Mouse (Mus musculus): Measurements from ENCODE around the gene Ttc1. TPM values are rescaled to one million over a fixed set of nuclear protein-coding genes. Genes with fewer than 3 reads are reported as not detected.

Ttc1 gene
- total RNA-seq (2014; rRNA removed), result 30.0 and 37.6 TPM in 2 replicates
- polyA plus RNA-seq (2015; fragmentation: Nextera tagmentation; extraction: Ambion mirVana), result 76.3 and 83.2 TPM in 2 replicates

- Histone ChIP-seq H3K27me3 (ENCODE audit: insufficient read depth, low read length) (no peaks in the 10 kb centered on the region), H3K9me3 (ENCODE audit: low read length) (no peaks in the 10 kb centered on the region), H3K27ac (ENCODE audit: low read depth, low read length) (peak within 1 kb of the TSS; percentile 48), H3K4me2 (ENCODE audit: low read depth, low read length, poor library complexity, severe bottlenecking) (peak within 1 kb of the TSS; percentile 79), H3K36me3 (ENCODE audit: insufficient read depth, low read length) (peaks cover 11% of the 10 kb centered on the region), H3K4me3 (ENCODE audit: low read depth, low read length) (peak within 1 kb of the TSS; percentile 66), H3K9ac (replicated peaks; ENCODE audit: low read length, poor library complexity, severe bottlenecking) (peak within 1 kb of the TSS; percentile 58), H3K4me1 (ENCODE audit: insufficient read depth, low read length) (no peaks in the 10 kb centered on the region)
- TF ChIP-seq CTCF (IDR thresholded peaks at IDR 0.05), result 0 out of 2 replicates have a peak, but pooled peaks have one; percentile 17
- DNase-seq (ENCODE audit: low spot score) (peak; percentile 99), ATAC-seq (ENCODE audit: low FRiP score) (peak; percentile 97)
- WGBS, result 5% methylated on average over 47 of the region's 47 CpGs
Measured at GRCm38 (mm10) chr11:43747233-43748226, at the start of gene Ttc1. Gene Ttc1 (minus strand): TSS chr11:43748008.

- Histone ChIP-seq H3K4me2 (ENCODE audit: low read depth, low read length, poor library complexity, severe bottlenecking) (no peak overlapping the region), H3K9ac (replicated peaks; ENCODE audit: low read length, poor library complexity, severe bottlenecking) (no peak overlapping the region), H3K4me3 (ENCODE audit: low read depth, low read length) (no peak overlapping the region), H3K4me1 (ENCODE audit: insufficient read depth, low read length) (no peaks in the 10 kb centered on the region), H3K27me3 (ENCODE audit: insufficient read depth, low read length) (no peaks in the 10 kb centered on the region), H3K27ac (ENCODE audit: low read depth, low read length) (no peak overlapping the region), H3K36me3 (ENCODE audit: insufficient read depth, low read length) (no peaks in the 10 kb centered on the region), H3K9me3 (ENCODE audit: low read length) (no peaks in the 10 kb centered on the region)
- no peak for ATAC-seq (ENCODE audit: low FRiP score)
- 77% methylated on average over 8 of the region's 8 CpGs for WGBS
- peak; percentile 19 for DNase-seq (ENCODE audit: low spot score)
- no peak for TF ChIP-seq CTCF (IDR thresholded peaks at IDR 0.05)
Measured at GRCm38 (mm10) chr11:43795992-43796391, 48.2 kb upstream of the Ttc1 start.

- Histone ChIP-seq H3K27me3 (ENCODE audit: insufficient read depth, low read length) (no peaks in the 10 kb centered on the region), H3K4me3 (ENCODE audit: low read depth, low read length) (no peak overlapping the region), H3K9ac (replicated peaks; ENCODE audit: low read length, poor library complexity, severe bottlenecking) (no peak overlapping the region), H3K4me1 (ENCODE audit: insufficient read depth, low read length) (no peaks in the 10 kb centered on the region), H3K36me3 (ENCODE audit: insufficient read depth, low read length) (no peaks in the 10 kb centered on the region), H3K4me2 (ENCODE audit: low read depth, low read length, poor library complexity, severe bottlenecking) (no peak overlapping the region), H3K27ac (ENCODE audit: low read depth, low read length) (no peak overlapping the region), H3K9me3 (ENCODE audit: low read length) (no peaks in the 10 kb centered on the region)
- DNase-seq (ENCODE audit: low spot score) (no peak), ATAC-seq (ENCODE audit: low FRiP score) (no peak)
- no peak for TF ChIP-seq CTCF (IDR thresholded peaks at IDR 0.05)
- WGBS, result 93% methylated on average over 6 of the region's 6 CpGs
Measured at GRCm38 (mm10) chr11:43790446-43790845, 42.6 kb upstream of the Ttc1 start.

- Histone ChIP-seq H3K27ac (ENCODE audit: low read depth, low read length) (no peak overlapping the region), H3K9ac (replicated peaks; ENCODE audit: low read length, poor library complexity, severe bottlenecking) (no peak overlapping the region), H3K36me3 (ENCODE audit: insufficient read depth, low read length) (no peaks in the 10 kb centered on the region), H3K4me3 (ENCODE audit: low read depth, low read length) (no peak overlapping the region), H3K9me3 (ENCODE audit: low read length) (no peaks in the 10 kb centered on the region), H3K4me1 (ENCODE audit: insufficient read depth, low read length) (no peaks in the 10 kb centered on the region), H3K27me3 (ENCODE audit: insufficient read depth, low read length) (no peaks in the 10 kb centered on the region), H3K4me2 (ENCODE audit: low read depth, low read length, poor library complexity, severe bottlenecking) (no peak overlapping the region)
- DNase-seq (ENCODE audit: low spot score) (peak; percentile 66), ATAC-seq (ENCODE audit: low FRiP score) (no peak)
- WGBS, result 7% methylated on average over 2 of the region's 2 CpGs
- peak; percentile 81 for TF ChIP-seq CTCF (IDR thresholded peaks at IDR 0.05)
Measured at GRCm38 (mm10) chr11:43783772-43784171, 36.0 kb upstream of the Ttc1 start.

GRCm38 (mm10) chr11:43783106-43783505 lies 35.3 kb upstream of the Ttc1 start:
- Histone ChIP-seq H3K9me3 (ENCODE audit: low read length) (no peaks in the 10 kb centered on the region), H3K27me3 (ENCODE audit: insufficient read depth, low read length) (no peaks in the 10 kb centered on the region), H3K27ac (ENCODE audit: low read depth, low read length) (no peak overlapping the region), H3K4me1 (ENCODE audit: insufficient read depth, low read length) (no peaks in the 10 kb centered on the region), H3K9ac (replicated peaks; ENCODE audit: low read length, poor library complexity, severe bottlenecking) (no peak overlapping the region), H3K4me2 (ENCODE audit: low read depth, low read length, poor library complexity, severe bottlenecking) (no peak overlapping the region), H3K4me3 (ENCODE audit: low read depth, low read length) (no peak overlapping the region), H3K36me3 (ENCODE audit: insufficient read depth, low read length) (no peaks in the 10 kb centered on the region)
- DNase-seq (ENCODE audit: low spot score), result no peak
- no peak for ATAC-seq (ENCODE audit: low FRiP score)
- TF ChIP-seq CTCF (IDR thresholded peaks at IDR 0.05), result no peak
- WGBS, result 73% methylated on average over 5 of the region's 5 CpGs

- ATAC-seq (ENCODE audit: low FRiP score) (no peak), DNase-seq (ENCODE audit: low spot score) (no peak)
- Histone ChIP-seq H3K36me3 (ENCODE audit: insufficient read depth, low read length) (no peaks in the 10 kb centered on the region), H3K4me2 (ENCODE audit: low read depth, low read length, poor library complexity, severe bottlenecking) (no peak overlapping the region), H3K4me1 (ENCODE audit: insufficient read depth, low read length) (no peaks in the 10 kb centered on the region), H3K4me3 (ENCODE audit: low read depth, low read length) (no peak overlapping the region), H3K9ac (replicated peaks; ENCODE audit: low read length, poor library complexity, severe bottlenecking) (no peak overlapping the region), H3K27ac (ENCODE audit: low read depth, low read length) (no peak overlapping the region), H3K9me3 (ENCODE audit: low read length) (no peaks in the 10 kb centered on the region), H3K27me3 (ENCODE audit: insufficient read depth, low read length) (no peaks in the 10 kb centered on the region)
- no peak for TF ChIP-seq CTCF (IDR thresholded peaks at IDR 0.05)
- 79% methylated on average over 5 of the region's 5 CpGs for WGBS
Measured at GRCm38 (mm10) chr11:43779551-43779950, 31.7 kb upstream of the Ttc1 start.

Data from midbrain, postnatal 0 days (tissue).